Mouse (Mus musculus) lung, embryonic 15.5 days (tissue): Measurements from ENCODE around the gene Pnrc2. TPM values are rescaled to one million over a fixed set of nuclear protein-coding genes. Genes with fewer than 3 reads are reported as not detected.

ENCODE experiments used
- ATAC-seq: fragments of 200-750 bp; cut with Nextera tagmentation; 2 replicates; pipeline ENCODE4 v1.8.0; 2017; ENCODE audit warnings: moderate number of reproducible peaks, borderline replicate concordance; ENCODE audit not compliant: low FRiP score, low TSS enrichment; ENCODE audit errors: extremely low read depth
- H3K27ac ChIP-seq: fragments of 300-500 bp; sonication (generic); 2 replicates; pipeline ENCODE4 v1.5.1; 2015; ENCODE audit warnings: moderate library complexity, mild to moderate bottlenecking, inconsistent platforms
- H3K27me3 ChIP-seq: fragments of 300-500 bp; sonication (generic); 2 replicates; pipeline ENCODE4 v1.6.1; 2015; ENCODE audit warnings: inconsistent platforms
- H3K36me3 ChIP-seq: fragments of 300-500 bp; sonication (generic); 2 replicates; pipeline ENCODE4 v1.6.1; 2015; ENCODE audit warnings: inconsistent platforms
- H3K4me1 ChIP-seq: fragments of 300-500 bp; sonication (generic); 2 replicates; pipeline ENCODE4 v1.6.1; 2015; ENCODE audit warnings: inconsistent platforms
- H3K4me2 ChIP-seq: fragments of 300-500 bp; sonication (generic); 2 replicates; pipeline ENCODE4 v1.6.1; 2015; ENCODE audit warnings: inconsistent platforms, mild to moderate bottlenecking, moderate library complexity
- H3K4me3 ChIP-seq: fragments of 300-500 bp; sonication (generic); 2 replicates; pipeline ENCODE4 v1.5.1; 2015; ENCODE audit warnings: mild to moderate bottlenecking, inconsistent platforms
- H3K9ac ChIP-seq: fragments of 300-500 bp; sonication (generic); 2 replicates; pipeline ENCODE4 v1.6.1; 2015; ENCODE audit warnings: inconsistent platforms
- H3K9me3 ChIP-seq: fragments of 300-500 bp; sonication (generic); 2 replicates; pipeline ENCODE4 v1.6.1; 2016; ENCODE audit warnings: inconsistent platforms
- WGBS: fragments of 180-500 bp; shearing (Covaris S2); methylation state at CpG from one replicate; pipeline ENCODE4 v1.1.7; 2015; 5-methylcytosine and 5-hydroxymethylcytosine counted together
- polyA plus RNA-seq: library from polyadenylated mRNA; unstranded; fragments of >200 nt; fragmentation: Nextera tagmentation; extraction: Ambion mirVana; gene quantifications from 2 replicates; pipeline ENCODE4 v1.2.1, GENCODE M21; 2015

Pnrc2 gene
- polyA plus RNA-seq, 1 experiment from 2014 or later = 220 TPM

GRCm38 (mm10) chr4:135909326-135910066 is 35.8 kb upstream of the Pnrc2 start:
- no peak for ATAC-seq
- 30% methylated on average over 13 of the region's 13 CpGs for WGBS
- no peak overlapping the region for H3K4me2 ChIP-seq
- H3K36me3 ChIP-seq = no peaks in the 10 kb centered on the region
- no peaks in the 10 kb centered on the region for H3K9me3 ChIP-seq
- no peak overlapping the region for H3K9ac ChIP-seq
- no peaks in the 10 kb centered on the region for H3K4me1 ChIP-seq
- no peak overlapping the region for H3K27ac ChIP-seq
- no peak overlapping the region for H3K4me3 ChIP-seq
- no peaks in the 10 kb centered on the region for H3K27me3 ChIP-seq

- WGBS = 40% methylated on average over 3 of the region's 3 CpGs
- Histone ChIP-seq H3K27ac (no peak overlapping the region), H3K36me3 (no peaks in the 10 kb centered on the region), H3K27me3 (no peaks in the 10 kb centered on the region), H3K9ac (no peak overlapping the region), H3K4me2 (no peak overlapping the region), H3K4me3 (no peak overlapping the region), H3K4me1 (no peaks in the 10 kb centered on the region), H3K9me3 (no peaks in the 10 kb centered on the region)
- no peak for ATAC-seq
Observed at GRCm38 (mm10) chr4:135906633-135907032, 33.0 kb upstream of the Pnrc2 start.

GRCm38 (mm10) chr4:135904810-135905209 is 31.2 kb upstream of the Pnrc2 start:
- no peak for ATAC-seq
- Histone ChIP-seq H3K27ac (no peak overlapping the region), H3K4me1 (no peaks in the 10 kb centered on the region), H3K27me3 (no peaks in the 10 kb centered on the region), H3K4me3 (no peak overlapping the region), H3K36me3 (no peaks in the 10 kb centered on the region), H3K9me3 (no peaks in the 10 kb centered on the region), H3K9ac (no peak overlapping the region), H3K4me2 (no peak overlapping the region)
- 58% methylated on average over 1 of the region's 1 CpGs for WGBS

- no peak overlapping the region for H3K4me3 ChIP-seq
- ATAC-seq = no peak
- no peak overlapping the region for H3K4me2 ChIP-seq
- H3K36me3 ChIP-seq = no peaks in the 10 kb centered on the region
- WGBS = 79% methylated on average over 4 of the region's 4 CpGs
- H3K27ac ChIP-seq = no peak overlapping the region
- no peaks in the 10 kb centered on the region for H3K9me3 ChIP-seq
- H3K9ac ChIP-seq = no peak overlapping the region
- H3K4me1 ChIP-seq = no peaks in the 10 kb centered on the region
- no peaks in the 10 kb centered on the region for H3K27me3 ChIP-seq
Observed at GRCm38 (mm10) chr4:135902606-135903242, 29.1 kb upstream of the Pnrc2 start.

GRCm38 (mm10) chr4:135900008-135900407 is 26.4 kb upstream of the Pnrc2 start:
- Histone ChIP-seq H3K27me3 (no peaks in the 10 kb centered on the region), H3K4me3 (no peak overlapping the region), H3K9me3 (no peaks in the 10 kb centered on the region), H3K27ac (no peak overlapping the region), H3K4me2 (no peak overlapping the region), H3K36me3 (no peaks in the 10 kb centered on the region), H3K9ac (no peak overlapping the region), H3K4me1 (no peaks in the 10 kb centered on the region)
- ATAC-seq = no peak
- WGBS = 81% methylated on average over 5 of the region's 5 CpGs

- ATAC-seq = no peak
- no peaks in the 10 kb centered on the region for H3K27me3 ChIP-seq
- H3K4me3 ChIP-seq = no peak overlapping the region
- no peak overlapping the region for H3K4me2 ChIP-seq
- no peak overlapping the region for H3K27ac ChIP-seq
- H3K9ac ChIP-seq = no peak overlapping the region
- H3K36me3 ChIP-seq = no peaks in the 10 kb centered on the region
- WGBS = 87% methylated on average over 7 of the region's 7 CpGs
- H3K9me3 ChIP-seq = no peaks in the 10 kb centered on the region
- H3K4me1 ChIP-seq = no peaks in the 10 kb centered on the region
Observed at GRCm38 (mm10) chr4:135899050-135899448, 25.4 kb upstream of the Pnrc2 start.

- Histone ChIP-seq H3K9me3 (no peaks in the 10 kb centered on the region), H3K4me1 (no peaks in the 10 kb centered on the region), H3K4me3 (no peak overlapping the region), H3K27me3 (no peaks in the 10 kb centered on the region), H3K27ac (no peak overlapping the region), H3K4me2 (no peak overlapping the region), H3K9ac (no peak overlapping the region), H3K36me3 (no peaks in the 10 kb centered on the region)
- ATAC-seq = no peak; the same call in 1 of the 2 replicates
- 47% methylated on average over 9 of the region's 9 CpGs for WGBS
Observed at GRCm38 (mm10) chr4:135898380-135899049, 24.9 kb upstream of the Pnrc2 start.

GRCm38 (mm10) chr4:135896157-135896556 is 22.5 kb upstream of the Pnrc2 start:
- no peak overlapping the region for H3K9ac ChIP-seq
- no peak overlapping the region for H3K4me2 ChIP-seq
- no peaks in the 10 kb centered on the region for H3K36me3 ChIP-seq
- no peak for ATAC-seq
- no peaks in the 10 kb centered on the region for H3K9me3 ChIP-seq
- WGBS = 74% methylated on average over 6 of the region's 6 CpGs
- no peaks in the 10 kb centered on the region for H3K4me1 ChIP-seq
- H3K27me3 ChIP-seq = no peaks in the 10 kb centered on the region
- no peak overlapping the region for H3K4me3 ChIP-seq
- H3K27ac ChIP-seq = no peak overlapping the region

GRCm38 (mm10) chr4:135895071-135895571 is 21.5 kb upstream of the Pnrc2 start, which contains the start of gene Cnr2:
Gene Cnr2, plus strand, starts transcription at chr4:135895394.
- H3K4me3 ChIP-seq = no peak within 1 kb of the TSS
- no peaks in the 10 kb centered on the region for H3K27me3 ChIP-seq
- 41% methylated on average over 8 of the region's 8 CpGs for WGBS
- H3K4me1 ChIP-seq = no peaks in the 10 kb centered on the region
- ATAC-seq = no peak
- no peaks in the 10 kb centered on the region for H3K36me3 ChIP-seq
- no peaks in the 10 kb centered on the region for H3K9me3 ChIP-seq
- no peak within 1 kb of the TSS for H3K27ac ChIP-seq
- no peak within 1 kb of the TSS for H3K9ac ChIP-seq
- H3K4me2 ChIP-seq = no peak within 1 kb of the TSS

- no peaks in the 10 kb centered on the region for H3K4me1 ChIP-seq
- ATAC-seq = no peak
- H3K36me3 ChIP-seq = no peaks in the 10 kb centered on the region
- no peaks in the 10 kb centered on the region for H3K9me3 ChIP-seq
- H3K27me3 ChIP-seq = no peaks in the 10 kb centered on the region
- H3K9ac ChIP-seq = no peak overlapping the region
- 26% methylated on average over 4 of the region's 4 CpGs for WGBS
- H3K27ac ChIP-seq = no peak overlapping the region
- H3K4me2 ChIP-seq = no peak overlapping the region
- no peak overlapping the region for H3K4me3 ChIP-seq
Observed at GRCm38 (mm10) chr4:135892884-135893283, 19.2 kb upstream of the Pnrc2 start.

- H3K4me2 ChIP-seq = no peak overlapping the region
- H3K4me3 ChIP-seq = no peak overlapping the region
- no peak for ATAC-seq
- no peak overlapping the region for H3K9ac ChIP-seq
- no peaks in the 10 kb centered on the region for H3K36me3 ChIP-seq
- H3K27me3 ChIP-seq = no peaks in the 10 kb centered on the region
- H3K9me3 ChIP-seq = no peaks in the 10 kb centered on the region
- WGBS = 66% methylated on average over 2 of the region's 2 CpGs
- no peaks in the 10 kb centered on the region for H3K4me1 ChIP-seq
- H3K27ac ChIP-seq = no peak overlapping the region
Observed at GRCm38 (mm10) chr4:135891539-135891938, 17.9 kb upstream of the Pnrc2 start.

- no peak for ATAC-seq
- no peaks in the 10 kb centered on the region for H3K36me3 ChIP-seq
- 7% methylated on average over 4 of the region's 4 CpGs for WGBS
- no peaks in the 10 kb centered on the region for H3K4me1 ChIP-seq
- no peak overlapping the region for H3K4me3 ChIP-seq
- no peak overlapping the region for H3K4me2 ChIP-seq
- no peaks in the 10 kb centered on the region for H3K27me3 ChIP-seq
- H3K9me3 ChIP-seq = no peaks in the 10 kb centered on the region
- no peak overlapping the region for H3K9ac ChIP-seq
- H3K27ac ChIP-seq = no peak overlapping the region
Observed at GRCm38 (mm10) chr4:135889884-135890283, 16.2 kb upstream of the Pnrc2 start.
